Mouse (Mus musculus): Measurements from ENCODE around the gene Vmp1. TPM values are rescaled to one million over a fixed set of nuclear protein-coding genes. Genes with fewer than 3 reads are reported as not detected.

Gene Vmp1
- total RNA-seq, 2 experiments from 2014 or later = 105 to 111 TPM

GRCm38 (mm10) chr11:86578809-86579730, 104.6 kb downstream of the Vmp1 start:
- no peak; the same call in 1 of the 2 replicates for ATAC-seq (replicated peaks; ENCODE audit: low FRiP score, low TSS enrichment, poor library complexity, severe bottlenecking)

- no peak for ATAC-seq (replicated peaks; ENCODE audit: low FRiP score, low TSS enrichment, poor library complexity, severe bottlenecking)
Measured at GRCm38 (mm10) chr11:86578106-86578808, 105.4 kb downstream of the Vmp1 start.

- no peak for ATAC-seq (replicated peaks; ENCODE audit: low FRiP score, low TSS enrichment, poor library complexity, severe bottlenecking)
Measured at GRCm38 (mm10) chr11:86577231-86577630, 106.4 kb downstream of the Vmp1 start.

GRCm38 (mm10) chr11:86575632-86576378, 107.8 kb downstream of the Vmp1 start:
- ATAC-seq (replicated peaks; ENCODE audit: low FRiP score, low TSS enrichment, poor library complexity, severe bottlenecking) = no peak

GRCm38 (mm10) chr11:86574408-86574807, 109.2 kb downstream of the Vmp1 start:
- no peak for ATAC-seq (replicated peaks; ENCODE audit: low FRiP score, low TSS enrichment, poor library complexity, severe bottlenecking)

GRCm38 (mm10) chr11:86573646-86574231, 109.9 kb downstream of the Vmp1 start:
- no peak for ATAC-seq (replicated peaks; ENCODE audit: low FRiP score, low TSS enrichment, poor library complexity, severe bottlenecking)

- ATAC-seq (replicated peaks; ENCODE audit: low FRiP score, low TSS enrichment, poor library complexity, severe bottlenecking) = no peak
Measured at GRCm38 (mm10) chr11:86572623-86573022, 111.0 kb downstream of the Vmp1 start.

- ATAC-seq (replicated peaks; ENCODE audit: low FRiP score, low TSS enrichment, poor library complexity, severe bottlenecking) = no peak
Measured at GRCm38 (mm10) chr11:86571871-86572270, 111.8 kb downstream of the Vmp1 start.

- ATAC-seq (replicated peaks; ENCODE audit: low FRiP score, low TSS enrichment, poor library complexity, severe bottlenecking) = no peak
Measured at GRCm38 (mm10) chr11:86571047-86571855, 112.4 kb downstream of the Vmp1 start.

GRCm38 (mm10) chr11:86570261-86570746, 113.3 kb downstream of the Vmp1 start:
- no peak for ATAC-seq (replicated peaks; ENCODE audit: low FRiP score, low TSS enrichment, poor library complexity, severe bottlenecking)

- ATAC-seq (replicated peaks; ENCODE audit: low FRiP score, low TSS enrichment, poor library complexity, severe bottlenecking) = peak; percentile 55; the same call in 1 of the 2 replicates
Measured at GRCm38 (mm10) chr11:86568425-86568824, 115.2 kb downstream of the Vmp1 start.

- no peak for ATAC-seq (replicated peaks; ENCODE audit: low FRiP score, low TSS enrichment, poor library complexity, severe bottlenecking)
Measured at GRCm38 (mm10) chr11:86558258-86558657, 125.4 kb downstream of the Vmp1 start.

GRCm38 (mm10) chr11:86553525-86553924, 130.1 kb downstream of the Vmp1 start:
- no peak for ATAC-seq (replicated peaks; ENCODE audit: low FRiP score, low TSS enrichment, poor library complexity, severe bottlenecking)

GRCm38 (mm10) chr11:86547412-86547811, 136.2 kb downstream of the Vmp1 start:
- ATAC-seq (replicated peaks; ENCODE audit: low FRiP score, low TSS enrichment, poor library complexity, severe bottlenecking) = no peak

GRCm38 (mm10) chr11:86545556-86545955, 138.1 kb downstream of the Vmp1 start:
- no peak for ATAC-seq (replicated peaks; ENCODE audit: low FRiP score, low TSS enrichment, poor library complexity, severe bottlenecking)

GRCm38 (mm10) chr11:86544639-86545299, 138.9 kb downstream of the Vmp1 start, which contains the start of the genes Rps6kb1 and Tubd1:
TSS of gene Rps6kb1 (minus strand) at chr11:86544805.
TSS of gene Tubd1 (plus strand) at chr11:86544991.
- peak; percentile 97 for ATAC-seq (replicated peaks; ENCODE audit: low FRiP score, low TSS enrichment, poor library complexity, severe bottlenecking)

- ATAC-seq (replicated peaks; ENCODE audit: low FRiP score, low TSS enrichment, poor library complexity, severe bottlenecking) = peak; percentile 8; the same call in 1 of the 2 replicates
Measured at GRCm38 (mm10) chr11:86543960-86544638, 139.5 kb downstream of the Vmp1 start.

Measured in megakaryocyte-erythroid progenitor cell, adult 5-6 weeks (primary cell).